Mouse (Mus musculus): Measurements from ENCODE around the gene Kpna6.

Gene Kpna6

DNA sequence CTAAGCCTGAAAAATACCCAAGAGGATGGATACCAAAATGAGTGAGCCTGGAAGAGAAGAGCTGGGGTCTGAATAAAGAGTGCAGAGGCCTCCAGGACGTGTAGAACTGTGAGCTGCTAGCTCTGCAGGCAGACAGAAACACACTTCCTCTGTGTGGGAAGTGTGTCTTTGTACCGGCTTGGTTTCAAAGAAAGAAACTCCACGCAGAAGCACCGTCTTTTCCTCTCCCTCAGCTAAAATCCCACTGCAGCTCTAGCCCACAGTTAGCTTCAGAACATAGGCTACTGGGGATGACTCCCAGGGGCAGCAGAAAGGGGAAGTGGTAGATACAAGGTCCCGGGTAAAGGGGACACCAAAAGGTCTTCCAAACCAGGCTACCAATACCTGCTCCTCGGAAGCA, 27.4 kb downstream of the Kpna6 start:
- DNase-seq, result no peak

DNA sequence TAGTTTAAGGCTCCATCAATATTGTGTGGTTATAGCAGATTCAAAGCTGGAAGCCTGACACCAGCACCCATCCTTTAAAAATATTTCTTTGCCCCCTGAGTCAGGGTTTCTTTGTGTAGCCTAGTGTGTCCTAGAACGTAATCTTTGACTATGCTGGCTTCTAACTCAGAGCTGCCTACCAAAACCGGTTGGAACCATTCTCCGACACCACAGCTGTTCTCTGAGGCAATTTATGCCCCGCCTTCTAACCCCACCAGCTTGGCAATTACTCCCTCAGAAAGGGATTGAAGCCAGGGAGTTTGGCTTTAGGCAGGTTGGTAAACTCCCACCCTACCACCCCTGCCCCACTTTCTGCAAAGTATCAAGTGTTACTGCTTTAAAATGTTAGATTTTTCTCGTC, 30.8 kb downstream of the Kpna6 start:
- peak; percentile 36 for DNase-seq

DNA sequence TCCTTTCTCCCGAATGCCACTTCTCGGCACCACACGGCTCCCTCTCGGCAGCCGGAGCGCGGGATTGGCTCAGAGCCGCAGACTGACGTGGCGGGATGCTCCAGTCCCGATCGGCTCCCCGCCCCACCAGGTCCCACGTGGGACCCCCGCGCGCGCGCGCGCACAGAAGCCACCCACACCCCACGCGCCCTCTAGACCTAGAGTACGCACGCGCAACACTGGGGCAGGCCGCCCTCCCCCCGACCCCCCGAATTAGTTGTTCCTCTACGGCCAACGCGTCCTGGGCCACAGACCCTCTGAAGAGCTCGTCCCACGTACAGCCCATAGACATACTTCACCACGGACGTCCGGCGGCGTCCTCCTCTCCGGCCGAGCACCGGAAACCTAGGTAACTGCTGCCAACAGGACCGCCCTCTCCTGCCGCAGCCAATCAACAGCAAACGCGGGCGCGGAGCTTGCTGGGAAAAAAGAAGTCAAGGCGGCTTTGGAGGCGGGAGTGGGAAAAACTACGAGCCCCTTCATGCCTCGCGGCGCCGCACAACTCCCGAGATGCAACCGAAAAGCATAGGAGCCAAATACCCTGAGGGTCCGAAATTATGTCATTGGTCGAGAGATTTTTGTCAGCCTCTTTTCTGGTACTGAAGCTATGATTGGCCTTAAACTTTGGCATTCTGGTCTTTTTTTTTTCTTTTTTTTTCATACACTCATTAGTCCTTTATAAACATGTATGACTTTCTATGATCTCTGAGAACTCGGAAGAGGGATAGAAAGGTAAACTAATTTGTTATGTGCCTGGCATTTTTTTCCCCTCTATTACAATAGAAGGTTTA, 31.7 kb downstream of the Kpna6 start, which contains the start of gene Txlna:
Txlna (minus strand) TSS at position 428 of the 830 bp plus-strand sequence.
- peak; percentile 98 for DNase-seq

DNA sequence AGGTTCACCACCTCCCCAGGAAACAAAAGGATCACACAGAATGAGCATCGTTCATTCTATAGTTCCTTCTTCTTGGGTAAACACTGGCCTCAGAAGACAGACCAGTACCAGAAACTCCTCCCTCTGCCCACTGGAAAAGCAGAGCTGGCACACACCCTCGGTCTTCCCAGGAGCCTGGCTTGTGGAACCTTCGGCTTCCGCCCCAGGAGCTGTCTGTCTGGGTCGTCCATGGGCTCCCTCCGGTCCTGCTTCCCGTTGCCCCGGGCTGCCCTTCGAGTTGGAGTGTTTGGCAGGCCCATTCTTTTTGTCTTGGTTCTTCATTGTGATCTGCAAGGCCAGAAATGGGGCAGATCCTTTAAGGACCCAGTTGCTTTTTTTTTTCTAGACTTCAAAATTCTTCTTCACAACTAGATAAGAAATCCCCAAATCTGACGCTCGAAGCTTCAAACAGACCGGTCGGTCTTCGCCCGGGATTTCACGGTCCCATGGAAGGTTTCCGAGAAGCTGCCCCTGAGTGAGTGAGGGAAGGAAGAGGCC, 32.4 kb downstream of the Kpna6 start:
- peak; percentile 59 for DNase-seq

DNA sequence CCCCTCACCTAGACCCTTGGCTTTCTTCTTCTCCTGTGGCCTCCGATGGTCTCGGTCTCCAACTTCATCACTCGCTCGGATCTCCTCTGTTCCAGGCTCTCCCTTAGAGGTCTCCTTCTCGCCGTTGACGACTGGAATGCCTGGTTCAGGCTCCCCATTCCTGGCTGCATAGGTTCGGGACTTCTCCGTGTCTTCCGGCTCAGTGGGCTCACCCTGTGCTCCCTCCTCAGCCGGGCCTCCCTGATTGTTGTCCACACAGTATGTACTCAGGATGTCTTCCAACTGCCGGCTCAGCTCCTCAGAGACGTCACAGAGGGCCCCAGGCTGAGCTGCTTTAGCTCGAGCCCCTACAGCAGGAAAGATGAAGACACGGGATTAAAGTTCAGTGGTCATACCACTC, 33.3 kb downstream of the Kpna6 start:
- no peak for DNase-seq

DNA sequence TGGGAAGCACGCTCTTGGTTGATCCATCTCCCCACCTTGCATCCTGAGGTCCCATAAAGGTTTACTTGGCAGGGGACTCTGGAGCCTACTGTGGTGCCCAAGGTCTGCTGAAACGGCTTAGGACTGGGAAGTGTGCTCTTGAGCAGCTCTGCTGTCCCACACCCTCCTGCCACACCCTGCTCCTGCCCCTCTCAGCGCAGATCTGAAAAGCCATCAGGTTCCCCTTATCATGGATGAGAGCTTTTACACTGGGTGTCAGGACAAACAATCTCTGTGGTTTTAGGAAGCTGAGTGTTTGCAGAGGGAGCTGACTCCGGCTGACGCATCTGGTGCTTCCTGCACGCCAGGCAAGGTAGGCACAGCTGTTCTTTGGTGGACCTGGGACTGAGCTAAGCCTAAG, 38.7 kb downstream of the Kpna6 start:
- no peak for DNase-seq

DNA sequence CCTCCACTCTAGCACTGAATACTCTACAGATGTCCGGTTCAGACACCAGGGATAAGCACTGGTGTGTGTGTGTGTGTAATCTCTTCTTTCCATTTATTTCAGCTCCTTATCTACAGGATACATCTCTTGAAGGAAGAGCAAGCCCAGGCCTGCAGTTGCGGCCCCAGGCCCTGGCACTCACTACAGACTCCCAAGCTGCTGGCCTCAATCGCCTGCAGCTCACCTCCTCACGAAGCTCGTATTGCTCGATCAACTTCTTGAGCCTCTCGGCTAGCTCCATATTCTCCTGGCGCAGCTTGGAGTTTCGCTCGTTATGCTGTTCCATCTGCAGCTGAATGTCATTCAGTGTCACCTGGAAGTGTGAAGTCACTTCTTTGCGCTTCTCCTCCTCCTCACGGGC, 40.7 kb downstream of the Kpna6 start:
- no peak for DNase-seq

DNA sequence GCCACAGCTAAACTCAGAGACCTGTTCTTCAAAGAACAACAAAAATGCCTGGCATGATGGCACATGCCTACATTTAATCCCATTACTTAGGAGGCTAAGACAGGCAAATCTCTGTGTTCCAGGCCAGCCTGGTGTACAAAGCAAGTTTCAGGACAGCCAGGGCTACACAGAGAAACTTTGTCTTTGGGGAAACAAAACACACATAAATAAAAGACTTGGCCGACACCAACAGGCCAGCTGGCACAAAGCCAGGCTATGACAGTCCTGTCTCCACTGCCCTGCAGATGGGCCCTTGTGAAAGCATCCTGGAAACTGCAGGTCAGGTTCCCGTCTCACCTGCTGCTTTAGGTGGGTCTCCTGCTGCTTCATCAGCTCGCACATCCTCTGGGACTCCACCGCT, 41.6 kb downstream of the Kpna6 start:
- peak; percentile 63 for DNase-seq

DNA sequence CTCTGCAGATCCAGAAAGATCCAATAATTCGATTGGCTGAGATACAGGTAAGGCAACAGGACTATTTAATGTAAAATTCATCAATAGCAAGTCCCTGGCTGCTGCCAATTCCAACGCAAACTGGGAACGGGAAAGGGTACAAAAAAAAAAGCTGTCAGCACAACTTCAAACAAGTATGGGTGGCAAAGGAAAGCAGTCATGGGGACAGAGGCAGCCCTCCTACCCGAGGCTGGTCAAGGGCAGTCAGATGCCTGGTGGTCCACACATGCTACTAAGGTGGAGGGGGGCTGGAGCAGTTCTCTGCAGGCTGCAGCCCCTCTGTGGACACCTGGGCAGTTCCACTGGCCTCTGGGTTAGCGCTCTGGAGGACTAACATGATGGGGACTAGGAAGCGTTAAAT, 46.5 kb downstream of the Kpna6 start:
- DNase-seq, result no peak

DNA sequence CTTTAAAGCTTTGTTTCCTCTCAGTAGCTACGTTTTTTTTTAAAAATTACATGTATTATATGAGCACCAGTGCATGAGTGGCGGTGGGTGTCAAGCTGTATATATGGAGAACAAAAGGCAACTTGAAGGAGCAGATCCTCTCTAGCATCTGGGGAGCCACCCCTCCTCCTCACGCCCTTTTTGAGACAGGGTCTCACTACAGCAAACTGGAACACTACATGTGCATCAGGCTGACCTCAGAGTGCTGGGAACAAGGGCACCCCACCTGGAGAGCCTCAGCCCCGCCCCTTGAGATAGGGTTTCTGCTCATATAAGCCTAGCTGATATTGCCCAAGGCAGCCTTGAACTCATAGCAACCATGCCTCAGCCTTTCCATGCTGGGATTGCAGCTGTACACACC, 47.1 kb downstream of the Kpna6 start:
- DNase-seq, result no peak

DNA sequence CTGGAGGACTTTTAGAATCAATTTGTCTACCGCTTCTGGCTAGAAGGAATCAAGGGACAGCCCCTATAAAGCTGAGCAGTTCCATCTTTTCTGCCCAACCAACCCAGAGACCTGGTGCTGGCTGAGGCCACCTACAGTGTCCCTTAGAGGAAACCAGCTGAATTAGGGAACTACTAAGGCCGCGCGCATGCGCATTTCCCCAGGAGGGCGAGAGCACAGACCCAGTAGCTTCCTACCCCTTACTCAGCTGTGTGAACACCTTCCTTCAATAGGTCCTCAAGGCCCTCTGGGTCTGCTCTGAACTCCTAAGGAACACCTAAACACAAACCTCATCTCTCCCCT, 47.6 kb downstream of the Kpna6 start:
- DNase-seq, result peak; percentile 60

DNA sequence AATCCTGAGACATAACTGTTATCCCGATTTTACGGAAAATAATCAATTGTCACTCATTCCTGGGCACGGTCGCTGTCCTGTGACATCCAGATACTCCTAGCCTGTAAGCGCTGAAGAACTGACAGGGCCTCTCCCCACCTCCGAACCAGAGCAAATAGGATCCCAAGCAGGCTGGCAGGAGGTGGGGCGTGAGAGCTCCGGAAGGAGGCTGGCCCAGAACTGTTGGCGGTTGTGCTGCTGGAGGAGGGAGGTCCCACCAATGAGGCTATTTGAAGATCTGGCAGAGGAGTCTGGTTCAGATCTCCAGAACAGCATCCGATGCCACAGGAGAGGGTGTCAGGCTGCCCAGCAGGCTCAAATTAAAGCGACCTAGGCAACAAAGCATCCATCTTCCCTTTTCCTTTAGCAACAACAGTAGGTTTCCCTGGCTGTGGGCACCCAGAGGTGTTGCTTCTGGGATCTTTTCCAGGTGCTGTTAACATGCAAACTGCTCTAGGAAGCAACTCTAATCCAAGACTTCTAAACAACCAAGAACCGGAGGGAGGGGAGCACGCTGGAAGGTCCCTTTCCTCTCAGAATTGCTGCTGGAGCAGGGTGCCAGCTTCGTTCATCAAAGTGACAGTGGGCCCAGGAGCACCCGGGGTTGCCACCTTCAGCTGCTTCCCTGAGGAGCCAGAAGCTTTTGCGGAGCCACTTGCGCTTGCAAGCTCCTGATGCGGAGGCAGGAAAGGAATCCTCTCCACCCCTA, 48.1 kb downstream of the Kpna6 start:
- peak; percentile 91 for DNase-seq

DNA sequence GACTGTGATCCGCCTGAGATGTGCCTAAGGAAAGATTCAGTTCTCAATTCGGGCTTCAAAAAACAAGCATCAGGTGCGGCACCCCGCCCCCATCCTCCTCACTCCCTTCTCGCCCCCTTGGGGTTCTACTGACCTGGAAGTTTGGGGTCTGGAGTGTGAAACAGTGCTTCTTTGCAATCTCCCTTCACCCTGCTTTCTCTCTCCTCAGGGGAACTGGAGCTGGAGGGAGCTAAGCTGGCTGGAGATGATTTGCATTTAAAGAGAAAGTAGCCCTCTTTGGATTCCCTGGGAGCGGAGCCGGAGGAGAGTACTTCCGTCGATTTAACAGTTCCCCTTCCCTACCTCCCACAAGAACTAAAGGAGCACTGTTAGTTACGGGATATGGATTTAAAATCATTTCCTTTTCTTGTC, 48.9 kb downstream of the Kpna6 start, which contains the start of gene Ccdc28b:
Ccdc28b (minus strand) TSS at position 267 of the 411 bp plus-strand sequence.
- peak; percentile 62 for DNase-seq

DNA sequence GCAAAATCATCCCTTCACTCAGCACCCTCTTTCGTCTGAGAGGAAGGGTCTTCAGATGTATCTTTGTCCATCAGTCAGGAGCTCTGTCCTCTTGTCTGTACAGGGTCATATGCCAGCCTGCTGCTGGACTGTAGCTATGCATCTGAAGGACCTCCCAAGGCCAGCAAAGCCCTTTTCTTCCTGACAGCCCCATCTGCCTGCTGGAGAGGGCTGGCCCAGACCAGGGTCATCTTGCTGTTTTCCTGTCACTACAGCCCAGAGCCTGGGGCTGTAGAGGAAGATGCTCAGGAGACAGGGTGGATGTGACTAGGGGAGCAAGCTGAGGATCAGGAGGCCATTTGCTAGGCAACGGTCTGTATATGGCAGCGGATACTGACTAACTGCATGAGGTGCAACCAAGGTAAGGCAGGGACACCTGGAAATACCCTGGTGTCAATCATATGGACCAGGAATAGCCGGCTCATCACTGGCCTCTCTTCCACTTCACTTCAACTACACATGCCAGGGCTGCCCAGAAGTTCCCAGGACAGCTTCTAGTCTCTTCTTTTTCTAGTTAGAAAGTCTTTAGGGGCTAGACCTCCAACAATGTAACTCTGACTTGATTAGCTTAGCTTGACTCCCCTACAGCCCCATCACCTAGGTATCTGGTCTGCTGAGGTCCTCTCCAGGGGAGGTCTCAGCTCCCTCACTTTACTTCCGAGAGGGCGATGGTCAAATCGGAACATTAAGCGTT, 49.6 kb downstream of the Kpna6 start:
- no peak for DNase-seq

DNA sequence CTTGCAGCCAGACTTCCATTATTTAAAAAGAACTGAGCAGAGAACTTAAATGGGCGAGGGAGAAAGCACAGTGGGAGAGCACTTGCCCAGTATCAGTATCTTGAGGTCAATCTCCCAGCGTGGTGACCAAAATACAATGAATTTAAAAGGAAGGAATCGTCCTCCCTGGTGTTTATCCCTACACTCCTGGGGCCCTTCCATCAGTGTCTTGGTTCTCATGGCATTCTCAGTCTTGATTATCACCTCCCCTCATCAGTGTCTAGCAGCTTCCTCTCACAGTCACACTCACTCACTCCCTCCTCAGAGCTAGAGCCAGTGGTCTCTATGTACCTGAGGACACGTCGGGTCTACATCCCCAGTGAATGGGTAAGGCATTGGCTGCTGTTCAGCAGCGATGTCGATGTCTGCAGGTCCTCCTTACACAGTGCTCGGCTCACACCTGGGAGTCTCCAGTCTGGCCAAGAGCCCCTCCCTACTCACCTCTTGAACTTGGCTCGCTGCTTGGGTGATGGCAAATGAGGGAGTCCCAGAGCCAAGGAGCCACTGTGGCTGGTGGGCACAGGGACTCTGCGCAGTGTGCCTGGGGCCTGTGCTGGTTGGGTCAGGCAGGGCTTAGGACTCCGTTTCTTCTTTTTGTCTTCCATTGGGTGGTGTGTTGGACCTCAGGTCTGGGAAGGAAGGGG, 50.3 kb downstream of the Kpna6 start:
- DNase-seq, result no peak

DNA sequence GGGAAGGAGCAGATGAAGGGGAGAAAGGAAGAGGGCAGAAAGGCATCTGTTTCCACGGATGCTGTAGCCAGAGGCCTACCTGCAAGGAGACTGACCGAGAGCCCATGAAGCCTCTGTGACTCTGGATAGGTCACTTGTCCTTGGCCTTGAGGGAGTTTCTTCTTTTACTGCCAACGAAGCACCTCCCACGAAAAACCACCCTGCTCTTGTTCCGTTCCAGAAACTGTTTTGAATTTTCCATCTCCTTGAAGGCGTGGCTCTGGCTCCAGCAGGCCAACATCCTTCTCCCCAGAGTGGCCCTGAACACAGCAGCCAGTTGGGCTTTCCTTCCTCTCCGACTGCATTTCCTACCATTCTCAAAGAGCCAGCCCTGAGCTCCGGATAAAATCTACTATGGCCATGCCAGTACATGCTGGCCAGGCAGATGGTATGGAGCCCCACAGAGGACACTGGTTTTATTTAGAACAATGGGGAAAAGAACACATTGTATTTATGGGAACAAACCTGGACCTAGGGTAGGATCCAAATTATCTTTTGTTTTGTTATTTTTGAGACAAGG, 51.2 kb downstream of the Kpna6 start:
- peak; percentile 62 for DNase-seq

DNA sequence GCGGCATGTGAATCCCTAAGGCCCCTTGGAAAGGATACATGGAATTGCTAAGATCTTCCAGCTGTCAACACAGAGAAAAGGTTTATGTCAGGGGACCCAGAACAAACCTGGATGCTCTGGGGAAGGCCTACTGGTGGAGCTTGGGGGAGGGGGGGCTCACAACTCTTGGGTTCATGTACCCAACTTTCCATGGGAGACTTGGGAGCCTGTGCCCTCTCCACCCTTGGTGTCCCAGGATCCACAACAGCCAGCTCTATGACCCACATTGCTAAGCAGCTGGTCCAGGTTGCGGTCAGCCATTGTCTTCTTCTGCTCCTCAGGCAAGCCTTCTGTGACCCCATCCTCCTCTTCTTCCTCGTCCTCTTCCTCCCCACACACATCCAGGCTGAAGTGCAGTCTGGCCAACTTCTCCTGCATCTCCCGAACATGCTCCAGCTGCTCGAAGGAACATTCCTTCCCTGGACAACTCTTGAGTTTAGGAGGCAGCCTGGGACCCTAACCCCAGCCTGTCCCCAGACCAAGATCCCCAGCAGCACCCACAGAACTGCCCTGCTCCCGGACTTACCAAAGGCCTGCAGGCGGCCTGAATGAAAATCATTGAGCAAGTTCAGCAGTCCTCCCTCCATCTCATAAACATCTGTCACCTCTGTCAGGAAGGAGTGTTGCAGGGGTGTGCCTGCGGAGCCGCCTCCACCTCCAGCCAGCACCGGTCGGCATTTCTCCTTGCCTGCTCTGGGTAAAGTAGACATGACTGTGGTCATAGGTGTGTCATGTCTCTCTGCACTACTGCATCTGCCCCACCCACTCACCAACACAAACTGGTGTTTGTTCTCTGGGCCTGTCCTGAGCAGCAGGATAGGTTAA, 51.9 kb downstream of the Kpna6 start:
- DNase-seq, result no peak

DNA sequence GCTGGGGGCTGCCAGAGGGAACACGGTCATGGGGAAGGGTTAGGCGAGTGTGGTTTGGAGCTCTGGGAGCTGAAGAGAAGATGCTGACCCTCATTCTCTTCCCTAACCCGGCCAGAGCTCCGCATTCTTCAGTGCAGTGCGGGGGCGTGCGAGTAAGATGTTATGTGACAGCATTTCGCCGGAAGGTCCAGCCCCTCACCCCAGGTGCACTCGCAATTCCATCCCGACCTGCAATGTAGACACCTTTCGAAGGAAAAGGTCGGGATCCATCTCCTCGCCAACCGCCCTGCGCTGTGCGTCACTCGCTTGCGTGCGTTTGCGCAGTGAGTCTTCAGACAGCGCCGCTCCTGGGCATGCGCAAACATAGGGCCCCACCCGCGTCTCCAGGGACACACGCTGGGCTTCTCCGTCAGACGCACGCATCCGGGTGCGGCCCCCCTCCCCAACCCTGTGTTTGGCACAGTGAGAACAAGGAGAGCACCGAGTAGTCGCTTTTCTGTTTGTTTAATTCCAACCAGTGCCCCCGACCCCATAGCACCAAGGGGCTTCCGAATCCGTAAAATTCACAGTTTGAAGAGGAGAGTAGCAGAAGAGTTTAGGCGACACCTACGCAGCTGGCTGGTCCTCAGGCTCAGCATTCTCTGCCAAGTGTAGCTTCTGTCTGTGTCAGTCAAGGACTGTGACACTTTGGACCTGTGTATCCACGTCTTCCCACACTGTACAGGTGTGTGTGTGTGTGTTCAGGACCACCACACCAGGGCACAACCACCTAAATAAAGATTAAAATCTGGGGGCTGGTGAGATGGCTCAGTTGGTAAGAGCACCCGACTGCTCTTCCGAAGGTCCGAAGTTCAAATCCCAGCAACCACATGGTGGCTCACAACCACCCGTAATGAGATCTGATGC, 53.5 kb downstream of the Kpna6 start, which contains the start of gene Iqcc:
Iqcc (minus strand) TSS at position 314 of the 906 bp plus-strand sequence.
- DNase-seq, result peak; percentile 97

DNA sequence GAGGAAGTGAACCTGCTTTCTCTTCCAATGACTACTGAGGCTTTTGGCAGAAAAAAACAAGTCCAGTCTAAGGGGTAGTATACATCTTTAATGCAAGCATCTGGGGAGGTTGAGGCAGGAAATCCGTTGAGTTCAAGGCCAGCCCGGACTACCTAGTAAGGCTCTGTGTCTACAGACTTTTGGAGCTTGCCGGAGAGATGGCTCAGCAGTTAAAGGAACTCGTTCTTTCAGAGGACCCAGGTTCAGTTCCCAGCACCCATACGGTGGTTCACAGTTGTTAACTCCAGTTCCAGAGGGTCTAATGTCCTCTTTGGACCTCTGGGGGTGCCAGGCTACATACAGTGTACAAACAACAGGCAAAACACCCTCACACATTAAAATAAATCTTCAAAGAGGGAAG, 54.5 kb downstream of the Kpna6 start:
- no peak for DNase-seq

DNA sequence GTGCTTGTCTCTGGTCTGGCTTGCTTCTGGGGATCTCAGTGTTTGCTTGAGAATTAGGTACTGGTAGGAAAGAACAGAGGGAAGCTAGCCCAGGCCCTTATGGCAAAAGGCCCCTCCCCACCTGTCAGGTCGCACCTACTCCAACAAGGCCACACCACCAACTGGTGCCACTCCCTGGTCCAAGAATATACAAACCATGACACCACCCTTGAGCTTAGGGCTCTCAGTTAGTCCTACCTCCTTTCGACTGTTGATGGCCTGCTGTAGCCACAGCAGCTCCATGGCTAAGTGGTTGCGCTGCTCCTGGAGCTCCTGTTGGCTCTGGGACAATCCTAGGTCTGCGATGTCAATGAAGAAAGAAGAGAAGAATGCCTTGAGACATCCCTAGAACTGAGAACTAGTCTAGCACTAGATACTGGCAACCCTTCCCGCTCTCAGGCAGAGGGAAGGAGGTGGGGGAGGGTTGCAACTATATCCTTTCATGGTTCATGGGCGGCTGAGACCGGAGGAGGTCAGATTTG, 55.4 kb downstream of the Kpna6 start:
- no peak for DNase-seq

All from kidney, postnatal 14 days (tissue).